Mouse (Mus musculus): ENCODE measurements at regions not wholly inside any gene's neighbourhood (a gene's known extent, or its start where the extent isn't known, plus 50 kb on each side); places are given as distances from the start of the nearest gene placed in this dataset.

DNA sequence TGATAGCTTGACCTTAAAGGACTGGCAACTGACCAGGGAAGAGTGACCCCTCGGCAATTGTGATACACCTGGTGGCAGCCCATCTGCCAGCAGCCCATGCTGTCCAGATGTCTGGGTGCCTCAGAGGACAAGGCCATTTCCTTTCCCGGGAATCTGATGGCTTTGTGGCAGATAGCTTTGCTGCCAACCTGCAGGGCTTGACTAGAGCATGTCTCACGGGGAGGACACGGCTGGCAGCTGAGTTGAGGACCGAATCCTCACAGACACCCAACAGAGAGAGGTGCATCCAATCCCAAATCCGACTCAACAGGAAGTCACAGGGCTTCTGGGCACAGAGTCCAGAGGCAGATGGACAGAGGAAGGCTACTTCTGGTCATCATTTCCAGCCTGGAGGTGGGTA is 192.2 kb upstream of the Trpc7 start:
- Histone ChIP-seq H3K27ac (no peak overlapping the region), H3K36me3 (ENCODE audit: insufficient read depth, low read length) (no peaks in the 10 kb centered on the region), H3K4me2 (ENCODE audit: low read depth, low read length) (no peak overlapping the region), H3K4me1 (ENCODE audit: insufficient read depth, low read length) (no peaks in the 10 kb centered on the region), H3K4me3 (ENCODE audit: low read length) (no peak overlapping the region), H3K27me3 (ENCODE audit: insufficient read depth, low read length) (no peaks in the 10 kb centered on the region), H3K9ac (replicated peaks; ENCODE audit: low read length) (no peak overlapping the region), H3K9me3 (ENCODE audit: low read length) (no peaks in the 10 kb centered on the region)
- ATAC-seq (no peak), DNase-seq (ENCODE audit: low spot score) (no peak)
- WGBS = 69% methylated on average over 6 of the region's 6 CpGs
- TF ChIP-seq CTCF (IDR thresholded peaks at IDR 0.05; ENCODE audit: low read depth) = no peak

DNA sequence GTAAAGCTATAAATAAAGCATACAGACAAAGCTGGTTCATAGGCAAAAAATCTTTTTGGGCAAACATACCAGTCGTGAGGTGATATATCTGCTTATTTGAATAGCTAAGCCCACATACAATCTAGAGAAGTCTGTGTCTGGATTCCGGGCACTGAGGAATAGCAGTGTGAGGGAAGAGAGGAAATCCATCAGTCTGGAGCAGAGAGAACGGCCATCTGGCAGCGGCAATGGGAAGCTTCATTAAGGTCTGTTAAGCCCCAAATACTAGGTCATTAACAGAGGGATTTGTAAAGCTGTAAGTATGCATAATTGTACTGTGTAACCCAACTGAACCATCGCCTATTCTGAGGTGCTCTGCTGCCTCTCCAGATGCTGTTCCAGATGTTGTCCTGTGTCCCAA is 191.6 kb upstream of the Trpc7 start:
- Histone ChIP-seq H3K4me1 (ENCODE audit: insufficient read depth, low read length) (no peaks in the 10 kb centered on the region), H3K27me3 (ENCODE audit: insufficient read depth, low read length) (no peaks in the 10 kb centered on the region), H3K4me3 (ENCODE audit: low read length) (no peak overlapping the region), H3K4me2 (ENCODE audit: low read depth, low read length) (no peak overlapping the region), H3K27ac (no peak overlapping the region), H3K9ac (replicated peaks; ENCODE audit: low read length) (no peak overlapping the region), H3K36me3 (ENCODE audit: insufficient read depth, low read length) (no peaks in the 10 kb centered on the region), H3K9me3 (ENCODE audit: low read length) (no peaks in the 10 kb centered on the region)
- no peak for ATAC-seq
- no peak for TF ChIP-seq CTCF (IDR thresholded peaks at IDR 0.05; ENCODE audit: low read depth)
- peak; percentile 27 for DNase-seq (ENCODE audit: low spot score)
- 63% methylated on average over 5 of the region's 5 CpGs for WGBS

DNA sequence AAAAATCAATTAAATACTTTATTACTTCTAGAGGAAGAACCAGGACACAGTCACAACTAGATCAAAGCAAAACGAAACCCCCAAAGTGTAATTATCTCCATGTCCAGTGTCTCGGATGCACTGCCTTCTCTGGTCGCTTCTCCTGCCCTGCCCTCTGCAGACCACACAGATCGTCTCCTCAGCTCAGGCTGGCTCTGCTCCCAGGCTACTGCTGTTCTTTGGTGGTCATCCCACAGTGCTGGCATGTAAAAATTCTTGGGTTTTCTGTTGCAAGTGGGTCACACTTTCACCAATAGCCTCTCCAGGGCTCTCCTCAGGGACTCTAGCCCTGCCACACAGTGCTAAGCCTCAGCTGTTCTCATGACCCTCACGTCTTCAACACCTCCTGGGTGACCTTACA is 188.0 kb upstream of the Trpc7 start:
- DNase-seq (ENCODE audit: low spot score) = peak; percentile 34
- no peaks in the 10 kb centered on the region for H3K9me3 ChIP-seq (ENCODE audit: low read length)
- H3K9ac ChIP-seq (replicated peaks; ENCODE audit: low read length) = no peak overlapping the region
- no peak overlapping the region for H3K4me2 ChIP-seq (ENCODE audit: low read depth, low read length)
- no peaks in the 10 kb centered on the region for H3K36me3 ChIP-seq (ENCODE audit: insufficient read depth, low read length)
- WGBS = 60% methylated on average over 5 of the region's 5 CpGs
- H3K27ac ChIP-seq = no peak overlapping the region
- H3K4me3 ChIP-seq (ENCODE audit: low read length) = no peak overlapping the region
- H3K27me3 ChIP-seq (ENCODE audit: insufficient read depth, low read length) = no peaks in the 10 kb centered on the region
- no peaks in the 10 kb centered on the region for H3K4me1 ChIP-seq (ENCODE audit: insufficient read depth, low read length)
- ATAC-seq = no peak; the same call in 1 of the 2 replicates
- TF ChIP-seq CTCF (IDR thresholded peaks at IDR 0.05; ENCODE audit: low read depth) = no peak

DNA sequence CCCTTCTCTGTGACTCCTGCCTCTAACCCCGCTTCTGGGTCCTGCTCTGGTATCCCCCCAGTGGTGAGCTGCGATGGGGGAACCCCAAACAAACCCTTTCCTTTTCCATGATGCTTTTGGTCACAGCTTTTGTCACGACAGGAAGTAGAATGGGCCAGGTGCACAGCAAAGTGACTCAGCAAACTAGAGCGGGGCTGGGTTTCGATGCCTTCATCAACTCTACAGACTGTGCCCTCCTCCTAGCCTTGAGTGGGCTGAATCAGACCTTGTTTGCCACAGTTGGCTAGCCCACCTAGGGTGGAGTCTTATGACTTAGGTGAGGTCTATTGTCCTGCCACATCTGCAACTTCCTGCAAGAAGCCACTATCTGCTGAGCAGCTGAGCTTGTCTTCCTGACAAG is 174.7 kb upstream of the Trpc7 start:
- ATAC-seq (no peak), DNase-seq (ENCODE audit: low spot score) (no peak)
- WGBS = 87% methylated on average over 5 of the region's 5 CpGs
- Histone ChIP-seq H3K4me3 (ENCODE audit: low read length) (no peak overlapping the region), H3K4me1 (ENCODE audit: insufficient read depth, low read length) (no peaks in the 10 kb centered on the region), H3K4me2 (ENCODE audit: low read depth, low read length) (no peak overlapping the region), H3K27ac (no peak overlapping the region), H3K9me3 (ENCODE audit: low read length) (no peaks in the 10 kb centered on the region), H3K27me3 (ENCODE audit: insufficient read depth, low read length) (no peaks in the 10 kb centered on the region), H3K36me3 (ENCODE audit: insufficient read depth, low read length) (no peaks in the 10 kb centered on the region), H3K9ac (replicated peaks; ENCODE audit: low read length) (no peak overlapping the region)
- no peak for TF ChIP-seq CTCF (IDR thresholded peaks at IDR 0.05; ENCODE audit: low read depth)

DNA sequence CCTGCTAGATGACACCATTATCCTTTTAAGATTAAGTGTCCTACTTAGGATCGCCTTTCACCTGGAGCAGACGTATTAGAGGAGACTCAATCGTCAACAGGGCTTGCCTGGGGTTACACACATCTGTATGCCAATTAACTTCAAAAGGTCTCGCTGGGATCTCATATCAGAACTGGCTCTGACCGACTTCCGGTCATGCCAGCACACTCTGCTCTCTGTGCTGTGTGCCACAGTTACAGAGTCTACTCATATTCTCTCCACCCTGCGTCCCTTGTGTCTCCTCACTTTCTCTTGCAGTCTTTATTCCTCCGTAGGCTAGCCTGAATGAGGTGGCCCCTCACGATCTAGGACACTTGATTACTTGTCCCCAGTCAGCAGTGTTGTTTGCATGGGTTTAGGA is 165.9 kb upstream of the Trpc7 start:
- H3K4me1 ChIP-seq (ENCODE audit: insufficient read depth, low read length) = no peaks in the 10 kb centered on the region
- H3K9me3 ChIP-seq (ENCODE audit: low read length) = no peaks in the 10 kb centered on the region
- no peak for TF ChIP-seq CTCF (IDR thresholded peaks at IDR 0.05; ENCODE audit: low read depth)
- no peaks in the 10 kb centered on the region for H3K36me3 ChIP-seq (ENCODE audit: insufficient read depth, low read length)
- no peaks in the 10 kb centered on the region for H3K27me3 ChIP-seq (ENCODE audit: insufficient read depth, low read length)
- DNase-seq (ENCODE audit: low spot score) (no peak), ATAC-seq (0 out of 2 replicates have a peak, but pooled peaks have one; percentile 15)
- no peak overlapping the region for H3K9ac ChIP-seq (replicated peaks; ENCODE audit: low read length)
- no peak overlapping the region for H3K4me2 ChIP-seq (ENCODE audit: low read depth, low read length)
- peak overlapping the region; percentile 26; the same call in 1 of the 2 replicates for H3K27ac ChIP-seq
- no peak overlapping the region for H3K4me3 ChIP-seq (ENCODE audit: low read length)
- WGBS = 69% methylated on average over 9 of the region's 9 CpGs

DNA sequence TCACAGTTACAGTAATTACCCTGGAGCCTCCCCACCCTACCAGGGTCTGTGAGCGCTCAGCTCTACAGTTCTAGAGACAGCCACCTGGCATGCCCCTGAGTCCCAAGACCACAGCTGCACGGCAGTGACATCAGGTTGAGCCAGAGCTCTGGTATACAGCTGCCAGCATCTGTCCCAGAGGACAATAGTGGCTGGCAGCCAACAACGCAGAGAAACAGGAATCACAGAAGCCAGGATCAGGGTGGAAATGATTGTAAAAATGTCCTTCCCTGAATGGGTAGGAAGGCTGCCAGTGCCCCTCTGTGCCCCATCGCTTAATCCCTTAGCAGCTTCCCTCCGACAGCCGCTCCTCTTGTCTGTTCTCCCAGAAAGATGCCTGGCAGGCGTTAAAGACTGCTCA is 165.3 kb upstream of the Trpc7 start:
- no peak overlapping the region for H3K4me3 ChIP-seq (ENCODE audit: low read length)
- H3K27me3 ChIP-seq (ENCODE audit: insufficient read depth, low read length) = no peaks in the 10 kb centered on the region
- no peak overlapping the region for H3K9ac ChIP-seq (replicated peaks; ENCODE audit: low read length)
- no peak overlapping the region for H3K4me2 ChIP-seq (ENCODE audit: low read depth, low read length)
- 0 out of 2 replicates have a peak, but pooled peaks have one; percentile 3 for TF ChIP-seq CTCF (IDR thresholded peaks at IDR 0.05; ENCODE audit: low read depth)
- H3K9me3 ChIP-seq (ENCODE audit: low read length) = no peaks in the 10 kb centered on the region
- ATAC-seq = peak; percentile 87
- DNase-seq (ENCODE audit: low spot score) = peak; percentile 70
- no peaks in the 10 kb centered on the region for H3K36me3 ChIP-seq (ENCODE audit: insufficient read depth, low read length)
- H3K27ac ChIP-seq = peak overlapping the region; percentile 26; the same call in 1 of the 2 replicates
- WGBS = 30% methylated on average over 7 of the region's 7 CpGs
- no peaks in the 10 kb centered on the region for H3K4me1 ChIP-seq (ENCODE audit: insufficient read depth, low read length)

DNA sequence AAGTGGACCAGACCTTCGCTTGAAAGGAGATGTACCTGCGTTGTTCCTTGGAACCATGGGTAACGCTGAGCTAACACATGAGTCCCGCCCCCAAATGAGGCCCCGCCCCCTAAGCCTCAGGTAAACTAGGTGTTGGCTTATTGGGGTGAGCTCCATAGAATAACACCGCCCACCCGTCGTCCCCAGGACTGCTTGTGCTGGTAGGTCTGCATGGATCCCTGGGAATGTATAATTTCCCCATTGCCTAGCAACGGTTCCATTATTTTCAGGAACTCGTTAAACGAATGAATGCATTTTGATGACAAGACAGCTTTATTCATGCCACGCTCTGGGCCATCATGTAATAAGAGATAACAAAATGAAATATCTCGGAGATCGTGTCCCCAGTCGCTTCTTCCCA is 161.0 kb upstream of the Trpc7 start:
- no peak overlapping the region for H3K4me2 ChIP-seq (ENCODE audit: low read depth, low read length)
- no peaks in the 10 kb centered on the region for H3K9me3 ChIP-seq (ENCODE audit: low read length)
- TF ChIP-seq CTCF (IDR thresholded peaks at IDR 0.05; ENCODE audit: low read depth) = no peak
- H3K9ac ChIP-seq (replicated peaks; ENCODE audit: low read length) = no peak overlapping the region
- no peaks in the 10 kb centered on the region for H3K36me3 ChIP-seq (ENCODE audit: insufficient read depth, low read length)
- no peak overlapping the region for H3K4me3 ChIP-seq (ENCODE audit: low read length)
- H3K27me3 ChIP-seq (ENCODE audit: insufficient read depth, low read length) = no peaks in the 10 kb centered on the region
- H3K4me1 ChIP-seq (ENCODE audit: insufficient read depth, low read length) = no peaks in the 10 kb centered on the region
- peak; percentile 48 for DNase-seq (ENCODE audit: low spot score)
- no peak overlapping the region for H3K27ac ChIP-seq
- ATAC-seq = peak; percentile 61; the same call in 1 of the 2 replicates
- 44% methylated on average over 15 of the region's 15 CpGs for WGBS
